Mouse (Mus musculus): Measurements from ENCODE around the gene Ppif. TPM values are rescaled to one million over a fixed set of nuclear protein-coding genes. Genes with fewer than 3 reads are reported as not detected.

Ppif gene
- polyA plus RNA-seq, 1 experiment from 2014 or later: 38.0 TPM

Other genes starting within 250 kb of the Ppif start
- 51.1 and 54.7 TPM in 2 replicates for gene Zmiz1, start 235.0 kb upstream of the Ppif start, polyA plus RNA-seq (2015; fragmentation: Nextera tagmentation; extraction: Ambion mirVana)
- 13.4 and 17.0 TPM in 2 replicates for gene Zcchc24, start 74.9 kb downstream of the Ppif start, polyA plus RNA-seq (2015; fragmentation: Nextera tagmentation; extraction: Ambion mirVana)
- 2.3 and 15.9 TPM in 2 replicates for gene Anxa11, start 148.0 kb downstream of the Ppif start, polyA plus RNA-seq (2015; fragmentation: Nextera tagmentation; extraction: Ambion mirVana)
- gene Plac9a, start 208.9 kb downstream of the Ppif start, polyA plus RNA-seq (2015; fragmentation: Nextera tagmentation; extraction: Ambion mirVana): not detected in 2 replicates
- 4.5 and 6.5 TPM in 2 replicates for gene Tmem254a, start 233.5 kb downstream of the Ppif start, polyA plus RNA-seq (2015; fragmentation: Nextera tagmentation; extraction: Ambion mirVana)
- gene Cphx1, start 244.2 kb downstream of the Ppif start, polyA plus RNA-seq (2015; fragmentation: Nextera tagmentation; extraction: Ambion mirVana): not detected in 2 replicates

Measured in neural tube, embryonic 15.5 days (tissue).